Mouse (Mus musculus) thymus, postnatal 4 days (tissue): ENCODE results near the gene Tlr12.
"Not testable (repeated sequence)": the region's sequence is repeated elsewhere in the genome, so short reads cannot be mapped to it uniquely, and the experiment has no call there.

Source experiments
- DNase-seq: peaks from one replicate; pipeline ENCODE4 v3.0.0; 2021

The Tlr12 gene

GRCm38 (mm10) chr4:128617363-128618120, 877 bp downstream of the Tlr12 start:
- DNase-seq, result peak; percentile 63

- DNase-seq, result peak; percentile 60
Measured at GRCm38 (mm10) chr4:128615761-128616160, 2.7 kb downstream of the Tlr12 start.

GRCm38 (mm10) chr4:128613326-128613725, 5.1 kb downstream of the Tlr12 start:
- peak; percentile 56 for DNase-seq

DNA sequence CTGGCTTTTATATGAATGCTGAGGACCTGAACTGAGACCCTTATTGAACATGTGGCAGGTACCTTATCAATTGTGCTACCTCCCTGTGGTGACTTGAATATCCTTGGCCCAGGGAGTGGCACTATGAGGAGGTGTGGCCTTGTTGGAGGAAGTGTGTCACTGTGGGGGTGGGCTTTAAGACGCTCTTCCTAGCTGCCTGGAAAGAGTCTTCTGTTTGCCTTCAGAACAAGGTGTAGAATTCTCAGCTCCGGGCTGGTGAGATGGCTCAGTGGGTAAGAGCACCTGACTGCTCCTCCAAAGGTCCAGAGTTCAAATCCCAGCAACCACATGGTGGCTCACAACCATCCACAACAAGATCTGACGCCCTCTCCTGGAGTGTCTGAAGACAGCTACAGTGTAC, 6.7 kb downstream of the Tlr12 start:
- not testable (repeated sequence) for DNase-seq

DNA sequence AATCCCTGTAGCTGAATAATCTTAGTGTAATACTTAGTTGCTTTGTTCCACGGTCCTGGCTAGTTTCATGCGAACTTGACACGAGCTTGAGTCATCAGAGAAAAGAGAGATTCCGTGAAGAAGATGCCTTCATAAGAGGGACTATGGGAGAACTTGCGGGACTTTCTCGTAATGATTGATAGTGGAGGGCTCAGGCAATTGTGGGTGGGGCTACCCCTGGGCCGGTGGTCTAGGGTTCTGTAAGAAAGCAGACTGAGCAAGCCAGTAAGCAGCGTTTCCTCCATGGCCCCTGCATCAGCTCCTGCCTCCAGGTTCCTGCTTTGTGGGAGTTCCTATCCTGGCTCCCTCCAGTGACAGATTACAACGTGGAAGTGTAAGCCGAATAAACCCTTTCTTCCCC, 7.7 kb downstream of the Tlr12 start:
- DNase-seq, result peak; percentile 36

- peak; percentile 92 for DNase-seq
Measured at GRCm38 (mm10) chr4:128609925-128610402, 8.5 kb downstream of the Tlr12 start, which contains the start of gene Zscan20. Gene Zscan20, minus strand, starts transcription at chr4:128610098.

GRCm38 (mm10) chr4:128609276-128609924, 9.0 kb downstream of the Tlr12 start:
- no peak for DNase-seq

- no peak for DNase-seq
Measured at GRCm38 (mm10) chr4:128607661-128608060, 10.8 kb downstream of the Tlr12 start.

DNA sequence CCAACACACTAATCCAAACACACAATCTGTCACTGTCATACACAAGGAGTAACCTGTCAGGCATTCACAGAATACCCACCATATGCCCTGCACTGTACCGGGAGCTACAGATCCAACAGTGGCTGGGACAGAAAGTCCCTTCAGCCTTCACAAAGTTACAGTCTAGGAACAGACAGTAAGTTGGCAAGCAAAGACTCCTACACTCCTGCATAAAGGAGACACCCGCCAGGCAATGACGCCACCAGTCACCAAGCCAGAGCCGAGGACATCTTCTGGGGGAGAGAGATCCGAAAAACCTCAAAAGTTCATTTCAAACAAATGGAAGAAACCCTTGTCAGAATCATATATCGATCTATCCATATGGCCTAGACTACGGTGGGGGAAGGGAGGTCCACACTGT, 11.8 kb downstream of the Tlr12 start:
- DNase-seq, result no peak

GRCm38 (mm10) chr4:128597801-128598560, 20.4 kb downstream of the Tlr12 start:
- no peak for DNase-seq

- DNase-seq, result peak; percentile 41
Measured at GRCm38 (mm10) chr4:128594062-128594461, 24.4 kb downstream of the Tlr12 start.

DNA sequence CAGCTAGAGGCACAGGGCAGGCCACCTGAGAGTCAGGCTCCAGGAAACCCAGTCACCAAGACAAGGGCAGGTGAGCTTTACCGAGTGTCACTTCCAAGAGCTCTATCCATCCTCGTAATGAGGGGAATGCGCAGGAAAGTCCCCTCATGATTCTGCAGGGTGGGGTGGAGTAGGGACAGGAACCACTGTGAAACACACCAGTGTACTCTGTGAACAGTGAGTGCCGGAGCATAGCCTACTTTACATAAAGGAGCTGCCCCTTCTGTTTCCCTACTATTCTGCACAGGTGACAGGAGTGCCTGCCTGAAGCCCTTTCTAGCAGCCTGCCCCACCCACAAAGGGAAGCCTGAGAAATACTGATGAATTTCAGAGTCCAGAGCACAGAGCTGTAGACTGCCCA, 25.1 kb downstream of the Tlr12 start:
- DNase-seq, result no peak

DNA sequence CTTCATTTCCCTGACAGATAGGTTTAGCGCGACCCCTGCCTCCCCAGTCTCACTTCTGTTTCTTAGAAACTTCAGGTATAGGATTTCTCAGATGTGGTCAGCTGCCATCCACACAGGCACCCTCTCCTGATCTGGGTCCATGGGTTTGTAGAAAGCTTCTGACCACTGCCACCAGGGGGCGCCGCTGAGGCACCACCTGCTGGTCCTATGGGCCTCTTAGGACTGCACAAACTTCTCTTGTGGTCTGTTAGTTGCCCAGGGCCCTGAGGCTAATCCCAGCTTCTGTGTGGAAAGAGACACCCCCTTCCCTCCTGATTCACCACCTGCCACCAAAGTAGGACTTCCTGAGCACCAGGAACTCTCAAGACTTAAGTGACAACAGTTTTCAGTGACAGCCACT, 39.2 kb downstream of the Tlr12 start:
- DNase-seq, result peak; percentile 80

GRCm38 (mm10) chr4:128575811-128576210, 42.6 kb downstream of the Tlr12 start:
- DNase-seq, result no peak
